Mouse (Mus musculus): Measurements from ENCODE around the gene Ap2a1.

- TF ChIP-seq CTCF (IDR thresholded peaks at IDR 0.05) (no peak), POLR2A (IDR thresholded peaks at IDR 0.05; ENCODE audit: insufficient read depth, low read depth, low read length) (no peak), EP300 (IDR thresholded peaks at IDR 0.05; ENCODE audit: insufficient read depth, low read depth, low read length) (no peak)
These were observed 6.8 kb downstream of the Ap2a1 start for GRCm38 (mm10) chr7:44922530-44922929.
